Mouse (Mus musculus) C2C12 (cell line): ENCODE results near the gene Nfasc. TPM values are rescaled to one million over a fixed set of nuclear protein-coding genes. Genes with fewer than 3 reads are reported as not detected.

ENCODE experiments used
- H3K27me3 ChIP-seq: one replicate; pipeline ENCODE4 v1.6.1; 2011; ENCODE audit not compliant: control insufficient read depth, insufficient read depth, insufficient read length
- H3K36me3 ChIP-seq: one replicate; pipeline ENCODE4 v1.6.1; 2011; ENCODE audit not compliant: control insufficient read depth, insufficient read depth
- H3K4me3 ChIP-seq: one replicate; pipeline ENCODE4 v1.5.1; 2011; ENCODE audit warnings: mild to moderate bottlenecking, control low read depth; ENCODE audit not compliant: poor library complexity, insufficient read depth, severe bottlenecking
- H3K79me2 ChIP-seq: one replicate; pipeline ENCODE4 v1.6.1; 2011; ENCODE audit not compliant: control insufficient read depth, insufficient read depth
- H3K79me3 ChIP-seq: one replicate; pipeline ENCODE4 v1.6.1; 2011; ENCODE audit warnings: low read depth, control low read depth
- H3ac ChIP-seq: one replicate; pipeline ENCODE3; 2011; ENCODE audit warnings: low read depth; ENCODE audit not compliant: control insufficient read depth, insufficient read length
- CEBPB ChIP-seq: IDR thresholded peaks from one replicate; pipeline ENCODE4 v1.6.1; 2011; ENCODE audit warnings: low read depth, mild to moderate bottlenecking, control low read depth, moderate library complexity
- CTCF ChIP-seq: IDR thresholded peaks from one replicate; pipeline ENCODE4 v1.5.1; 2011; ENCODE audit not compliant: control insufficient read depth, insufficient read depth, insufficient read length
- FOSL1 ChIP-seq: IDR thresholded peaks from one replicate; pipeline ENCODE4 v1.8.0; 2011; ENCODE audit warnings: mild to moderate bottlenecking, low read length; ENCODE audit not compliant: poor library complexity, insufficient read depth, severe bottlenecking
- MAX ChIP-seq: IDR thresholded peaks from one replicate; pipeline ENCODE4 v1.6.1; 2011; ENCODE audit warnings: mild to moderate bottlenecking, control low read depth
- MYOD1 ChIP-seq: IDR thresholded peaks from one replicate; pipeline ENCODE4 v1.6.1; 2011; ENCODE audit warnings: low read depth; ENCODE audit not compliant: control insufficient read depth, insufficient read length
- MYOG ChIP-seq: IDR thresholded peaks from one replicate; pipeline ENCODE4 v1.6.1; 2011; ENCODE audit not compliant: control insufficient read depth, insufficient read length; ENCODE audit errors: extremely low read depth
- USF1 ChIP-seq: IDR thresholded peaks from one replicate; pipeline ENCODE4 v1.6.1; 2011; ENCODE audit warnings: low read depth, mild to moderate bottlenecking, control low read depth, moderate library complexity
- polyA plus RNA-seq: library from polyadenylated mRNA; unstranded; fragments of >200 nt; fragmentation: generic; extraction: Trizol; gene quantifications from one replicate; pipeline ENCODE4 v1.2.1, GENCODE M21; 2012; ENCODE audit warnings: missing spikeins

Nfasc gene
- polyA plus RNA-seq, 1 experiment = not detected

- no peaks in the 10 kb centered on the region for H3K36me3 ChIP-seq
- no peaks in the 10 kb centered on the region for H3K79me3 ChIP-seq
- TF ChIP-seq FOSL1 = no peak
- TF ChIP-seq CEBPB = no peak
- peaks cover 81% of the 10 kb centered on the region for H3K27me3 ChIP-seq
- no peaks in the 10 kb centered on the region for H3K79me2 ChIP-seq
- no peak within 1 kb of the TSS for H3K4me3 ChIP-seq
- no peak within 1 kb of the TSS for H3ac ChIP-seq
Measured at GRCm38 (mm10) chr1:132542762-132543306, 198.8 kb downstream of the Nfasc start, which contains the start of gene Cntn2. Cntn2 (minus strand) TSS chr1:132543256.

- TF ChIP-seq CTCF (no peak), MAX (no peak), MYOG (no peak), USF1 (no peak), MYOD1 (no peak)
- no peak overlapping the region for H3K4me3 ChIP-seq
- no peaks in the 10 kb centered on the region for H3K79me2 ChIP-seq
- no peaks in the 10 kb centered on the region for H3K36me3 ChIP-seq
- peaks cover 85% of the 10 kb centered on the region for H3K27me3 ChIP-seq
- no peak overlapping the region for H3ac ChIP-seq
- H3K79me3 ChIP-seq = no peaks in the 10 kb centered on the region
Measured at GRCm38 (mm10) chr1:132541824-132542599, 199.6 kb downstream of the Nfasc start.

- Histone ChIP-seq H3K4me3 (no peak overlapping the region), H3K27me3 (peaks cover 91% of the 10 kb centered on the region), H3ac (no peak overlapping the region), H3K36me3 (no peaks in the 10 kb centered on the region), H3K79me2 (no peaks in the 10 kb centered on the region), H3K79me3 (no peaks in the 10 kb centered on the region)
- no peak for TF ChIP-seq CEBPB
- no peak for TF ChIP-seq USF1
- no peak for TF ChIP-seq FOSL1
- TF ChIP-seq MYOD1 = no peak
- TF ChIP-seq MYOG = no peak
- TF ChIP-seq CTCF = no peak
- no peak for TF ChIP-seq MAX
Measured at GRCm38 (mm10) chr1:132541171-132541823, 200.3 kb downstream of the Nfasc start.

- Histone ChIP-seq H3K79me2 (no peaks in the 10 kb centered on the region), H3K79me3 (no peaks in the 10 kb centered on the region), H3K4me3 (no peak overlapping the region), H3K36me3 (no peaks in the 10 kb centered on the region), H3ac (no peak overlapping the region), H3K27me3 (peaks cover 90% of the 10 kb centered on the region)
- TF ChIP-seq MYOG (no peak), FOSL1 (no peak), USF1 (no peak), CEBPB (no peak), MAX (no peak), MYOD1 (no peak), CTCF (no peak)
Measured at GRCm38 (mm10) chr1:132540701-132541100, 200.9 kb downstream of the Nfasc start.

- H3ac ChIP-seq = no peak overlapping the region
- no peak overlapping the region for H3K4me3 ChIP-seq
- no peaks in the 10 kb centered on the region for H3K79me2 ChIP-seq
- H3K36me3 ChIP-seq = no peaks in the 10 kb centered on the region
- H3K79me3 ChIP-seq = no peaks in the 10 kb centered on the region
- TF ChIP-seq MYOG = no peak
- TF ChIP-seq CEBPB = no peak
- H3K27me3 ChIP-seq = peaks cover 93% of the 10 kb centered on the region
Measured at GRCm38 (mm10) chr1:132537736-132538135, 203.9 kb downstream of the Nfasc start.

- H3K36me3 ChIP-seq = no peaks in the 10 kb centered on the region
- peaks cover 93% of the 10 kb centered on the region for H3K27me3 ChIP-seq
- no peak overlapping the region for H3ac ChIP-seq
- H3K79me2 ChIP-seq = no peaks in the 10 kb centered on the region
- no peak overlapping the region for H3K4me3 ChIP-seq
- H3K79me3 ChIP-seq = no peaks in the 10 kb centered on the region
- TF ChIP-seq MYOD1 (no peak), MAX (no peak), USF1 (no peak), CTCF (no peak), MYOG (no peak), FOSL1 (no peak), CEBPB (no peak)
Measured at GRCm38 (mm10) chr1:132536416-132536815, 205.2 kb downstream of the Nfasc start.
